Mouse (Mus musculus) midbrain, embryonic 11.5 days (tissue): Measurements from ENCODE around the gene Rack1. TPM values are rescaled to one million over a fixed set of nuclear protein-coding genes. Genes with fewer than 3 reads are reported as not detected.

Experiments
- ATAC-seq: fragments of 200-750 bp; cut with Nextera tagmentation; 2 replicates; pipeline ENCODE4 v1.8.0; 2017; ENCODE audit warnings: moderate TSS enrichment, moderate library complexity; ENCODE audit not compliant: low FRiP score
- DNase-seq: peaks from one replicate; pipeline ENCODE4 v3.0.0; 2015; ENCODE audit warnings: low spot score; ENCODE audit errors: missing footprints
- H3K27ac ChIP-seq: fragments of 300-500 bp; sonication (generic); 2 replicates; pipeline ENCODE4 v1.5.1; 2014; ENCODE audit warnings: low read depth, low read length
- H3K27me3 ChIP-seq: fragments of 300-500 bp; sonication (generic); 2 replicates; pipeline ENCODE4 v1.6.1; 2014; ENCODE audit warnings: mild to moderate bottlenecking, low read length, moderate library complexity, mixed read lengths; ENCODE audit not compliant: control insufficient read depth, insufficient read depth
- H3K36me3 ChIP-seq: fragments of 300-500 bp; sonication (generic); 2 replicates; pipeline ENCODE4 v1.6.1; 2014; ENCODE audit warnings: mild to moderate bottlenecking, low read length, moderate library complexity, mixed read lengths; ENCODE audit not compliant: control insufficient read depth, insufficient read depth
- H3K4me1 ChIP-seq: fragments of 300-500 bp; sonication (generic); 2 replicates; pipeline ENCODE4 v1.6.1; 2014; ENCODE audit warnings: low read length; ENCODE audit not compliant: control insufficient read depth, insufficient read depth
- H3K4me2 ChIP-seq: fragments of 300-500 bp; sonication (generic); 2 replicates; pipeline ENCODE4 v1.6.1; 2014; ENCODE audit warnings: mild to moderate bottlenecking, moderate library complexity
- H3K4me3 ChIP-seq: fragments of 300-500 bp; sonication (generic); 2 replicates; pipeline ENCODE4 v1.5.1; 2014; ENCODE audit warnings: low read depth, low read length
- H3K9ac ChIP-seq: fragments of 300-500 bp; sonication (generic); 2 replicates; pipeline ENCODE4 v1.6.1; 2014; ENCODE audit warnings: low read length
- H3K9me3 ChIP-seq: fragments of 300-500 bp; sonication (generic); 2 replicates; pipeline ENCODE4 v1.6.1; 2016; ENCODE audit warnings: low read length; ENCODE audit not compliant: control insufficient read depth
- WGBS: fragments of 180-500 bp; shearing (Covaris S2); extraction: QIAGEN DNeasy Blood & Tissue Kit; methylation state at CpG from one replicate; pipeline ENCODE4 v1.1.7; 2014; 5-methylcytosine and 5-hydroxymethylcytosine counted together
- polyA plus RNA-seq: library from polyadenylated mRNA; unstranded; fragments of >200 nt; fragmentation: Nextera tagmentation; extraction: Ambion mirVana; gene quantifications from 2 replicates; pipeline ENCODE4 v1.2.1, GENCODE M21; 2014

Gene Rack1
- polyA plus RNA-seq, 1 experiment from 2014 or later = 633 TPM

DNA sequence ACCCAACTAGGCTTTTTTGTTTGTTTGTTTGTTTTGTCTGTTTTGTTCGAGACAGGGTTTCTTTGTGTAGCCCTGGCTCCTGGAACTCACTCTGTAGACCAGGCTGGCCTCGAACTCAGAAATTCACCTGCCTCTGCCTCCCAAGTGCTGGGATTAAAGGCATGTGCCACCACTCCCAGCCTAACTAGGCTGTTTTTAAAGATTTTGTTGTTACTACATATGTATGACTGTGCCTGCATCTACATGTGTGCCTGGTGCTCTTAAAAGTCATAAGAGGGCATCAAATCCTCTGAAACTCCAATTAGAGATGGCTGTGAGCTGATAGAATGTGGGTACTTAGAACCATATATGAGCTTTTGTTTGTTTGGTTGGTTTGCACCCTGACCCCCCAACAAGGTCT is 31.1 kb downstream of the Rack1 start:
- DNase-seq (no peak), ATAC-seq (no peak)
- Histone ChIP-seq H3K27ac (no peak overlapping the region), H3K4me1 (peaks cover 2% of the 10 kb centered on the region; the same call in 1 of the 2 replicates), H3K9ac (no peak overlapping the region), H3K27me3 (peaks cover 4% of the 10 kb centered on the region; the same call in 1 of the 2 replicates), H3K9me3 (no peaks in the 10 kb centered on the region), H3K36me3 (no peaks in the 10 kb centered on the region), H3K4me3 (no peak overlapping the region), H3K4me2 (no peak overlapping the region)
- WGBS = 66% methylated on average over 2 of the region's 2 CpGs

DNA sequence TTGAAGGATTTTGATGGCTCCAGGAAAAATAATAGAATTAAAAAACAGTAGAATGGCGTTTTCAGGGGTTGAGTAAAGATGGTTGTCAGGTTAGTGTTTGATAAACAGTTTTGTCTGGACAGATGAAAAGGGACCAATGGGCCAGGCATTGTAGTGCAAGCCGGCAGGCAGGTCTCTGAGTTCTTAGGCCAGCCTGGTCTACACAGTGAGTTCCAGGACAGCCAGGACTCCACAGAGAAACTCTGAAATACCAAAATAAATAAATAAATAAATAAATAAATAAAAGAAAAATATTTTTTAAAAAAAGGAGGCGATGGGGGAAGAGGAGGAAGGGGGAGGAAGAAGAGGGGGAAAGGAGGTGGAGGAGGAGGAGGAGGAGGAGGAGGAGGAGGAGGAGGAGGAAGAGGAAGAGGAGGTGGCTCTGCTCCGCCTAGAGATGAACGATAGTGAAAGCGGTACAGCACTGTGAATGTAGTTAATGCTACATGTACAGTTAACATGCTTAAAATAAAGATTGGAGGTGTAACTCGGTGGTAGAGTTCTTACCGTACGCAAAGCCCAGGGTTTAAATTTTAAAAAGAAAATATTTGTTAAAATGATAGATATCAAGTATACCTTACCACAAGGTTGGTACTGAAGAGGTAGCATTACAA is 33.1 kb downstream of the Rack1 start:
- Histone ChIP-seq H3K4me2 (peak overlapping the region; percentile 24; the same call in 1 of the 2 replicates), H3K4me1 (peaks cover 4% of the 10 kb centered on the region; the same call in 1 of the 2 replicates), H3K9ac (no peak overlapping the region), H3K27ac (no peak overlapping the region), H3K36me3 (no peaks in the 10 kb centered on the region), H3K4me3 (0 out of 2 replicates have a peak overlapping the region, but pooled peaks have one; percentile 11), H3K9me3 (no peaks in the 10 kb centered on the region), H3K27me3 (peaks cover 13% of the 10 kb centered on the region)
- DNase-seq (no peak), ATAC-seq (no peak)
- 46% methylated on average over 9 of the region's 9 CpGs for WGBS

DNA sequence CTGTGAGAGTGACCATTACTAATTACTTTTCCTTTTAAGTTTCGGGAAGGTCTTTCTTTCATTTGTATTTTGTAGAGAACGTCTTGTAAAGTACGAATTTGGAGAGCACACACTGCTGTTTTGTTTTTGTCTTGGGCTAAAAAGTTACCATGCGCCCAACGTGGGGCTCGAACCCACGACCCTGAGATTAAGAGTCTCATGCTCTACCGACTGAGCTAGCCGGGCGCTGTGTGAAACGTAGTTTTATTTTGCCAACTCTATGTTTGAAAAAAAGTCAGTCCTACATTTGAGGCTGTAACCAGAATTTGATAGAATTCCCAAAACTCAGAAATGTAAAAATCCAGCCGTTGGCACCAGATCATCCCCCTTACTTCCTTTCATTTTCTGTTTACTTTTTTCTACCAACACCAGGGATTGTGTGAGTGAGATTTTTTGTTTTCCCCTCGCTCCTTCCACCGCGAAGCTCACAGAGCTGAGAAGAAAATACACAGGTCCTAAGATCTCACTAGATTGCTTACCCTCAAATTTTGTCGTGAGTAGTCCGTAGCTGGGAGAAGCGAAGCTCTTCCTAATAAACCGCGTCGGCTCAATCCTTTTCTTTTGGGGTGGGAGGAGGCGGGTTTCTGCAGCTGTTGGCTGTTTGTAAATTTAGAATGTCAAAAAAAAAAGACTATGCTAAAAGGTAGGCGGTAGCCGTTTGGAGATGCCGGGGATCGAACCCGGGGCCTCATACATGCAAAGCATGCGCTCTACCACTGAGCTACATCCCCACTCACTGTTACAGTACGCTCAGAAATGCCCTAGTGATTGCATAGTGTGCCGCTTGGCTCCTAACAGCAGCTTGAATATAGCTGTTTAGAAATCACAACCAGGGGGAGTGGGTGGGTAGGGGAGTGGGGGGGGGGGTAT is 33.9 kb downstream of the Rack1 start:
- DNase-seq = peak; percentile 100
- under 1% methylated on average over 30 of the region's 30 CpGs for WGBS
- peak; percentile 87 for ATAC-seq
- Histone ChIP-seq H3K27ac (no peak overlapping the region), H3K4me2 (peak overlapping the region; percentile 40), H3K9me3 (no peaks in the 10 kb centered on the region), H3K4me3 (peak overlapping the region; percentile 37), H3K36me3 (no peaks in the 10 kb centered on the region), H3K9ac (peak overlapping the region; percentile 35), H3K4me1 (peaks cover 9% of the 10 kb centered on the region), H3K27me3 (peaks cover 20% of the 10 kb centered on the region)

DNA sequence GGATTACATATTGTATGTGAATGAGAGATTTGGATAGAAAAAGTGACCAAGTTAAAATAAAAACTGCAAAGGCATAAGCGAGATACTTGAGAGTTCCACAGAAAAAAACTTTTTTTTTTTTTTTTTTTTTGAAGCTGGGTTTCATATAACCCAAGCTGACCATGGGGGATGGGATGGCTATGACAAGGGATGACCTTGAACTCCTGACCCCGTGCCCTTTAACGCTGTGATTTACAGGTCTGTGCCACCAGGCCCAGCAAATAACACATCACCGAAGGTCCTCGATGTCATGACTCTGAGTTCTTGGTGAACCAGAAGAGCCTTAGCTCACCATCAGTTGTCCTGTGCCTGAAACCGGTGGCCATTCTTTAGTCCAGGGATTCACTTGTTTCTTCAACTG is 35.8 kb downstream of the Rack1 start:
- DNase-seq (no peak), ATAC-seq (no peak)
- Histone ChIP-seq H3K9me3 (no peaks in the 10 kb centered on the region), H3K27me3 (peaks cover 25% of the 10 kb centered on the region), H3K27ac (no peak overlapping the region), H3K4me1 (peaks cover 9% of the 10 kb centered on the region), H3K4me3 (no peak overlapping the region), H3K36me3 (no peaks in the 10 kb centered on the region), H3K9ac (no peak overlapping the region), H3K4me2 (no peak overlapping the region)
- WGBS = 76% methylated on average over 6 of the region's 6 CpGs

DNA sequence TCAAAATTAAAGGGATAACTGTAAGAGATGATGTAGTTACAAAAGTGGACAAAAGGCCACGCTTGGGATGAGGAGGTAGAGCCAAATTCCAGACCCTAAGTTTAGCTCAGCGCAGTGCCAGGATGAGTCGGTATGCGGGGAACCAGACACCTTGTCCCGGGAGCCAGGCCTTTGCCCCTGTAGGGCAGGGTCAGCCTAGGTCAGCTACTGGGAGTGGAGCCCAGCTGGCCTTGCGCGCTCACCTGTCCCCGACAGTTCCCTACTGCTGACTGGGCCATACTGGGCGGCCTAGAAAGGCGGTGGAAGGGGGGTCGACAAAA is 36.8 kb downstream of the Rack1 start:
- H3K4me2 ChIP-seq = peak overlapping the region; percentile 89
- H3K36me3 ChIP-seq = no peaks in the 10 kb centered on the region
- no peak for ATAC-seq
- H3K4me1 ChIP-seq = peaks cover 9% of the 10 kb centered on the region
- H3K4me3 ChIP-seq = peak overlapping the region; percentile 68
- no peaks in the 10 kb centered on the region for H3K9me3 ChIP-seq
- peak overlapping the region; percentile 48 for H3K9ac ChIP-seq
- peaks cover 25% of the 10 kb centered on the region for H3K27me3 ChIP-seq
- H3K27ac ChIP-seq = no peak overlapping the region
- DNase-seq = peak; percentile 85
- WGBS = 7% methylated on average over 11 of the region's 11 CpGs

DNA sequence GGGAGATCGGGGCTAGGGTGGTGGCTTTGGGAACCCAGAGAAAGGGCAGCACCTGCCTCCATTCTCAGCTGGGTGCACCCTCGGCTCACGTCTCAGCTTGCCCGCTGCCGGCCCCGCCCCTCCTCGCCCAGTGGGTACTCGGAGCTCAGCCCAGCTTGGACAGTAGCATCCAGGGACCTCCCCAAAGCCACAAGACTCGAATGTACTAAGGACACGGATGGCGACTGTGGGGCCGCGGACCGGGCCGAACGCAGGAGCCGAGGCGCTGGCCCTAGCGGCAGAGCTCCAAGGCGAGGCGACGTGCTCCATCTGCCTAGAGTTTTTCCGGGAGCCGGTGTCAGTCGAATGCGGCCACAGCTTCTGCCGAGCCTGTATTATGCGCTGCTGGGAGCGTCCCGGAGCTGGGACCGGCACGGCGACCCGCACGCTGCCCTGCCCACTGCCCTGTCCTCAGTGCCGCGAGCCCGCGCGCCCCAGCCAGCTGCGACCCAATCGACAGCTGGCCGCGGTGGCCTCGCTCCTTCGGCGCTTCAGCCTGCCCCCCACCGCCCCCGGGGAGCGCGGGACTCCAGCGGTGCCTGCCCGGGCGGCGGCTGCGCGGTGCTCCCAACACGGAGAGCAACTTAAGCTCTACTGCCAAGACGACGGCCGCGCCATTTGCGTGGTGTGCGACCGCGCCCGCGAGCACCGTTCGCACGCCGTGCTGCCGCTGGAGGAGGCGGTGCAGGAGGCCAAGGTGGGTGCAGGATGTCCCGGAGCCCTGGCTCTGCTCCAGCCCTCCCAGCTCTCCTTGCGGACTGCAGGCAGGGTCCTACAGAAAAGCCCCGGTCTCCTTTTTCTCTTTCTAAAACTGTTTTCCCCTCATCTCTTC is 37.4 kb downstream of the Rack1 start:
- H3K4me1 ChIP-seq = peaks cover 9% of the 10 kb centered on the region
- DNase-seq = peak; percentile 94
- ATAC-seq = peak; percentile 45
- WGBS = under 1% methylated on average over 77 of the region's 77 CpGs
- no peaks in the 10 kb centered on the region for H3K36me3 ChIP-seq
- peaks cover 25% of the 10 kb centered on the region for H3K27me3 ChIP-seq
- no peaks in the 10 kb centered on the region for H3K9me3 ChIP-seq
- peak overlapping the region; percentile 48 for H3K9ac ChIP-seq
- peak overlapping the region; percentile 68 for H3K4me3 ChIP-seq
- no peak overlapping the region for H3K27ac ChIP-seq
- H3K4me2 ChIP-seq = peak overlapping the region; percentile 89

DNA sequence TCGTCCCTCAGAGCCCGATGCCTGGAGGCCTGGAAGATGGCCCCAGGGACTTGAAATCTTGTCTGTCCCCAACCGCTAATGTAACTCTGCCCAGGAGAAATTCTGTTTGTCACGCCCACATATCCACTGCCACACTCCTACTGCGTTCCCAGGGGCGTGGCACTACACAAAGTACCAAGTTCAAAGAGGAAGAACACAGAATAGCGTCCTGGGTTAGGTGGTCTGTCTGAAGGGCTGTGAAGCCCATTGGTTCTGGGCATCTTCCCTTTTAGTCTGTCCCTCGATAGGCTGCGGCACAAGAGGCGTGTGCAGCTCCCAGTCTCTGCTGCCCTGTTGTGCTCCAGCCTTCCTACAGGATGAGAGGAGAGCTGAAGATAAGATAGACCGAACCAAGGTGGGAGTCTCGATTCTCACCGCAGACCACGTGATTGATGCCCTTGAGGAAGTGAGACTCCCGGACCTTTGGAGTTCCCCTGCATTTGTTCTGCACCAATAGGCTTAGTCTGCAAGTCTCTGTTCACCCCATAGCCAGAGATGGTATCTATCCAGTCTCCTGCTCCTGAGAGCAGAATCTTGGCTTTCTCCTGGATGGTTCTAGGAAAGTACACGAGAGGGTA is 38.2 kb downstream of the Rack1 start:
- 4% methylated on average over 16 of the region's 16 CpGs for WGBS
- Histone ChIP-seq H3K4me1 (peaks cover 9% of the 10 kb centered on the region), H3K9ac (peak overlapping the region; percentile 48), H3K4me2 (peak overlapping the region; percentile 89), H3K9me3 (no peaks in the 10 kb centered on the region), H3K36me3 (no peaks in the 10 kb centered on the region), H3K4me3 (peak overlapping the region; percentile 68), H3K27ac (no peak overlapping the region), H3K27me3 (peaks cover 25% of the 10 kb centered on the region)
- DNase-seq (peak; percentile 88), ATAC-seq (no peak)

DNA sequence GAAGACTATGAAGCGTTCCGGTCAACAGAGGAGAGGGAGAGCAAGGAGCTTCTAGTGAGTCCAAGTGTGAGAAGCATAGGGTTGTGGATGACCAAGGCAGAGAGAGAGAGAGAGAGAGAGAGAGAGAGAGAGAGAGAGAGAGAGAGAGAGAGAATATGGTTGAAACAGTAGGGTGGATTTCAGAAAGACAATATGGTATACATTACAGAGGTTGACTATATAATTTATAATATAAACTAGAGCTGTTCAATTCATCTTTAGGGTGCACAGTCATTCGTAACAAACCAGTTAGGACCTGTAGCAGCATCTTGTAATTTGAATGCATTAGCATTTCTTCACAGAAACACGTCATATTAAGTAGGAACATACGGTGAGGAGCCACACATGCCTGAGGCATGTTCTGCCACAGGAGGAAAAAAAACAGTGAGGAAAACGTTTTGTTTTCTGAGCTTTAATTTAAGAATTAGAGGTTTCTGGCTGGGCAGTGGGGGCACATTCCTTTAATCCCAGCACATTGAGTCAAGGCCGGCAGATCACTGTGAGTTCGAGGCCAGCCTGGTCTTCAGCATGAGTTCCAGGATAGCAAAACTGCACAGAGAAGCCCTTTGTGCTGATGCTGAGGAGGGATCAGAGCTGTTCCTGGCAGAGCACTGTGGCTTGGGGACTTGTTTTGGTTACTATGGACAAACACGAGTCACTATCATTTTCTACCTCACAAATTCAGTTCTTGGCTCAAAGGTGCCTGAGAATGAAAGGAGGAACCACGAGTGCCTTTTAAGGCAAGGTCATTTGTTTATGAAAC is 38.9 kb downstream of the Rack1 start:
- Histone ChIP-seq H3K4me2 (peak overlapping the region; percentile 89), H3K27me3 (peaks cover 25% of the 10 kb centered on the region), H3K4me3 (no peak overlapping the region), H3K27ac (no peak overlapping the region), H3K4me1 (peaks cover 9% of the 10 kb centered on the region), H3K9ac (no peak overlapping the region), H3K36me3 (no peaks in the 10 kb centered on the region), H3K9me3 (no peaks in the 10 kb centered on the region)
- no peak for ATAC-seq
- no peak for DNase-seq
- 72% methylated on average over 10 of the region's 10 CpGs for WGBS
